Mouse (Mus musculus): ENCODE results near the gene Gbgt1. TPM values are rescaled to one million over a fixed set of nuclear protein-coding genes. Genes with fewer than 3 reads are reported as not detected.
A peak's percentile ranks its signal among the peaks of the same experiment; 100 is the strongest.
"Not testable (repeated sequence)": the region's sequence is repeated elsewhere in the genome, so short reads cannot be mapped to it uniquely, and the experiment has no call there.

Gene Gbgt1
- total and polyA plus RNA-seq, 2 experiments: 0.65 to 0.86 TPM

- H3K4me1 ChIP-seq (ENCODE audit: control insufficient read depth, insufficient read depth, low read length): no peaks in the 10 kb centered on the region
- H3K79me2 ChIP-seq (ENCODE audit: control insufficient read depth, insufficient read depth, low read length): no peaks in the 10 kb centered on the region
- no peak within 1 kb of the TSS for H3K9ac ChIP-seq (ENCODE audit: low read depth, low read length)
- 64% methylated on average over 3 of the region's 3 CpGs for WGBS
- H3K27ac ChIP-seq (replicated peaks; ENCODE audit: insufficient read depth, low read depth, low read length): no peak within 1 kb of the TSS
- no peak for DNase-seq (ENCODE audit: extremely low read depth, low read depth, low spot score)
- H3K4me3 ChIP-seq (ENCODE audit: insufficient read depth, low read depth, low read length): no peak within 1 kb of the TSS
- H3K27me3 ChIP-seq (ENCODE audit: control insufficient read depth, insufficient read depth, low read length): 0 out of 2 replicates have a peak, but pooled peaks cover 2% of the 10 kb centered on the region
- TF ChIP-seq CTCF (IDR thresholded peaks at IDR 0.05; ENCODE audit: low read depth, low read length) (no peak), POLR2A (IDR thresholded peaks at IDR 0.05; ENCODE audit: extremely low read depth, insufficient read depth, low read length) (no peak)
- no peaks in the 10 kb centered on the region for H3K36me3 ChIP-seq (ENCODE audit: control insufficient read depth, insufficient read depth, low read length)
Observed at GRCm38 (mm10) chr2:28505795-28506194, 9.1 kb downstream of the Gbgt1 start, which contains the start of gene Gm10134. Gene Gm10134 (plus strand): TSS chr2:28506095.

GRCm38 (mm10) chr2:28506291-28506690, 9.6 kb downstream of the Gbgt1 start:
- Histone ChIP-seq H3K27me3 (ENCODE audit: control insufficient read depth, insufficient read depth, low read length) (0 out of 2 replicates have a peak, but pooled peaks cover 2% of the 10 kb centered on the region), H3K9ac (ENCODE audit: low read depth, low read length) (no peak overlapping the region), H3K4me3 (ENCODE audit: insufficient read depth, low read depth, low read length) (no peak overlapping the region), H3K27ac (replicated peaks; ENCODE audit: insufficient read depth, low read depth, low read length) (no peak overlapping the region), H3K36me3 (ENCODE audit: control insufficient read depth, insufficient read depth, low read length) (no peaks in the 10 kb centered on the region), H3K79me2 (ENCODE audit: control insufficient read depth, insufficient read depth, low read length) (no peaks in the 10 kb centered on the region), H3K4me1 (ENCODE audit: control insufficient read depth, insufficient read depth, low read length) (no peaks in the 10 kb centered on the region)
- no peak for DNase-seq (ENCODE audit: extremely low read depth, low read depth, low spot score)
- no peak for TF ChIP-seq CTCF (IDR thresholded peaks at IDR 0.05; ENCODE audit: low read depth, low read length)
- TF ChIP-seq POLR2A (IDR thresholded peaks at IDR 0.05; ENCODE audit: extremely low read depth, insufficient read depth, low read length): no peak
- whole genome bisulfite sequencing: 83% methylated on average over 6 of the region's 6 CpGs

GRCm38 (mm10) chr2:28511600-28511999, 14.9 kb downstream of the Gbgt1 start:
- not testable (repeated sequence) for H3K27ac ChIP-seq (replicated peaks; ENCODE audit: insufficient read depth, low read depth, low read length); H3K4me1 ChIP-seq (ENCODE audit: control insufficient read depth, insufficient read depth, low read length); H3K79me2 ChIP-seq (ENCODE audit: control insufficient read depth, insufficient read depth, low read length); H3K9ac ChIP-seq (ENCODE audit: low read depth, low read length); H3K36me3 ChIP-seq (ENCODE audit: control insufficient read depth, insufficient read depth, low read length); DNase-seq (ENCODE audit: extremely low read depth, low read depth, low spot score); H3K27me3 ChIP-seq (ENCODE audit: control insufficient read depth, insufficient read depth, low read length); H3K4me3 ChIP-seq (ENCODE audit: insufficient read depth, low read depth, low read length)
- 58% methylated on average over 5 of the region's 5 CpGs for WGBS

- H3K79me2 ChIP-seq (ENCODE audit: control insufficient read depth, insufficient read depth, low read length): no peaks in the 10 kb centered on the region
- peak within 1 kb of the TSS; percentile 52; the same call in 1 of the 2 replicates for H3K4me3 ChIP-seq (ENCODE audit: insufficient read depth, low read depth, low read length)
- H3K36me3 ChIP-seq (ENCODE audit: control insufficient read depth, insufficient read depth, low read length): no peaks in the 10 kb centered on the region
- no peak for DNase-seq (ENCODE audit: extremely low read depth, low read depth, low spot score)
- WGBS: 2% methylated on average over 62 of the region's 71 CpGs
- H3K9ac ChIP-seq (ENCODE audit: low read depth, low read length): peak within 1 kb of the TSS; percentile 44; the same call in 1 of the 2 replicates
- peaks cover 4% of the 10 kb centered on the region for H3K4me1 ChIP-seq (ENCODE audit: control insufficient read depth, insufficient read depth, low read length)
- no peak within 1 kb of the TSS for H3K27ac ChIP-seq (replicated peaks; ENCODE audit: insufficient read depth, low read depth, low read length)
- H3K27me3 ChIP-seq (ENCODE audit: control insufficient read depth, insufficient read depth, low read length): no peaks in the 10 kb centered on the region
- TF ChIP-seq POLR2A (IDR thresholded peaks at IDR 0.05; ENCODE audit: extremely low read depth, insufficient read depth, low read length) (no peak), CTCF (IDR thresholded peaks at IDR 0.05; ENCODE audit: low read depth, low read length) (no peak)
Observed at GRCm38 (mm10) chr2:28512798-28513401, 16.2 kb downstream of the Gbgt1 start, which contains the start of gene Ralgds. Gene Ralgds (plus strand): TSS chr2:28513125.

- WGBS: 9% methylated on average over 47 of the region's 47 CpGs
- Histone ChIP-seq H3K36me3 (ENCODE audit: control insufficient read depth, insufficient read depth, low read length) (no peaks in the 10 kb centered on the region), H3K4me1 (ENCODE audit: control insufficient read depth, insufficient read depth, low read length) (peaks cover 4% of the 10 kb centered on the region), H3K79me2 (ENCODE audit: control insufficient read depth, insufficient read depth, low read length) (no peaks in the 10 kb centered on the region), H3K9ac (ENCODE audit: low read depth, low read length) (peak overlapping the region; percentile 44; the same call in 1 of the 2 replicates), H3K4me3 (ENCODE audit: insufficient read depth, low read depth, low read length) (peak overlapping the region; percentile 52; the same call in 1 of the 2 replicates), H3K27me3 (ENCODE audit: control insufficient read depth, insufficient read depth, low read length) (no peaks in the 10 kb centered on the region), H3K27ac (replicated peaks; ENCODE audit: insufficient read depth, low read depth, low read length) (no peak overlapping the region)
- no peak for DNase-seq (ENCODE audit: extremely low read depth, low read depth, low spot score)
- TF ChIP-seq POLR2A (IDR thresholded peaks at IDR 0.05; ENCODE audit: extremely low read depth, insufficient read depth, low read length): no peak
- no peak for TF ChIP-seq CTCF (IDR thresholded peaks at IDR 0.05; ENCODE audit: low read depth, low read length)
Observed at GRCm38 (mm10) chr2:28513431-28514370, 17.0 kb downstream of the Gbgt1 start.

Measured in liver, adult 2 months (tissue).